Mouse (Mus musculus) forebrain, embryonic 11.5 days (tissue): ENCODE measurements around the gene Nhej1. TPM values are rescaled to one million over a fixed set of nuclear protein-coding genes. Genes with fewer than 3 reads are reported as not detected.
A peak's percentile ranks its signal among the peaks of the same experiment; 100 is the strongest.

Experiments
- ATAC-seq: fragments of 200-750 bp; cut with Nextera tagmentation; replicated peaks from 2 replicates; pipeline ENCODE4 v1.8.0; 2017; ENCODE audit warnings: moderate TSS enrichment; ENCODE audit not compliant: low FRiP score
- DNase-seq: peaks from one replicate; pipeline ENCODE4 v3.0.0-alpha.2; 2017; ENCODE audit warnings: low spot score
- H3K27ac ChIP-seq: fragments of 300-500 bp; sonication (generic); 2 replicates; pipeline ENCODE4 v1.5.1; 2014; ENCODE audit warnings: low read depth, low read length
- H3K27me3 ChIP-seq: fragments of 300-500 bp; sonication (generic); 2 replicates; pipeline ENCODE4 v1.6.1; 2014; ENCODE audit warnings: mild to moderate bottlenecking, low read length, mixed read lengths; ENCODE audit not compliant: control insufficient read depth, insufficient read depth
- H3K36me3 ChIP-seq: fragments of 300-500 bp; sonication (generic); 2 replicates; pipeline ENCODE4 v1.6.1; 2014; ENCODE audit warnings: mild to moderate bottlenecking, low read length, moderate library complexity, mixed read lengths; ENCODE audit not compliant: control insufficient read depth, insufficient read depth
- H3K4me1 ChIP-seq: fragments of 300-500 bp; sonication (generic); replicated peaks from 2 replicates; pipeline ENCODE4 v1.6.1; 2014; ENCODE audit warnings: low read length, mixed read lengths; ENCODE audit not compliant: control insufficient read depth, insufficient read depth
- H3K4me2 ChIP-seq: fragments of 300-500 bp; sonication (generic); 2 replicates; pipeline ENCODE4 v1.6.1; 2014; ENCODE audit warnings: low read depth, mild to moderate bottlenecking, low read length, moderate library complexity, mixed read lengths; ENCODE audit not compliant: severe bottlenecking
- H3K4me3 ChIP-seq: fragments of 300-500 bp; sonication (generic); 2 replicates; pipeline ENCODE4 v1.5.1; 2014; ENCODE audit warnings: low read depth, low read length
- H3K9ac ChIP-seq: fragments of 300-500 bp; sonication (generic); 2 replicates; pipeline ENCODE4 v1.6.1; 2014; ENCODE audit warnings: low read length
- H3K9me3 ChIP-seq: fragments of 300-500 bp; sonication (generic); 2 replicates; pipeline ENCODE4 v1.6.1; 2016; ENCODE audit warnings: low read length, mixed read lengths; ENCODE audit not compliant: control insufficient read depth
- WGBS: fragments of 180-500 bp; shearing (Covaris S2); extraction: QIAGEN DNeasy Blood & Tissue Kit; methylation state at CpG from one replicate; pipeline ENCODE4 v1.1.7; 2014; 5-methylcytosine and 5-hydroxymethylcytosine counted together
- polyA plus RNA-seq: library from polyadenylated mRNA; unstranded; fragments of >200 nt; fragmentation: Nextera tagmentation; extraction: Ambion mirVana; gene quantifications from 2 replicates; pipeline ENCODE4 v1.2.1, GENCODE M21; 2014

The Nhej1 gene
- polyA plus RNA-seq, 1 experiment from 2014 or later, result 9.1 TPM

GRCm38 (mm10) chr1:74941651-74942360, 183.2 kb downstream of the Nhej1 start:
- peaks cover 11% of the 10 kb centered on the region for H3K27me3 ChIP-seq
- 61% methylated on average over 12 of the region's 12 CpGs for WGBS
- H3K36me3 ChIP-seq, result no peaks in the 10 kb centered on the region
- H3K9me3 ChIP-seq, result no peaks in the 10 kb centered on the region
- H3K27ac ChIP-seq, result no peak overlapping the region
- H3K9ac ChIP-seq, result no peak overlapping the region
- no peaks in the 10 kb centered on the region for H3K4me1 ChIP-seq
- H3K4me2 ChIP-seq, result no peak overlapping the region
- H3K4me3 ChIP-seq, result no peak overlapping the region
- ATAC-seq (no peak), DNase-seq (no peak)

DNA sequence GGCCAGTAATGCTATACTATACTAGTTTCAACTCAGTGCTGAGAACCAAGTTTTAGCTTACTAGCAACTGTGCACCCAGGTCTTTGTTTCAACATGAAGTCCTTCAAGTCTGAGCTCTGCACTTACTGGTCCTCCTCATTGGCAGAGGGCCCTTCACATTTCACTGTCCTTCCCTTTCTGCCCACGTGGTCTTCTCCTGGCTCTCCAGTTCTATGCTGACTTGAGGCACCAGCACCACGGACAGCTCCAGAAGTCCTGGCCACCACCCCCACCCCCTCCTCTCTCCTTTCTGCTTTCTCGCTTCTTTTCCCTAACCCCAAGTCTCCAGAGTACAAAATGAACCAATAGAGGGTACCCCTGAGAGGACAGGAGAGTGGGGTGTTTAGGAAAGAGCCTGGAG, 185.2 kb downstream of the Nhej1 start:
- Histone ChIP-seq H3K4me3 (no peak overlapping the region), H3K27ac (no peak overlapping the region), H3K4me2 (no peak overlapping the region), H3K36me3 (no peaks in the 10 kb centered on the region), H3K27me3 (peaks cover 2% of the 10 kb centered on the region; the same call in 1 of the 2 replicates), H3K4me1 (no peaks in the 10 kb centered on the region), H3K9me3 (no peaks in the 10 kb centered on the region), H3K9ac (no peak overlapping the region)
- WGBS, result 5% methylated on average over 3 of the region's 3 CpGs
- ATAC-seq (no peak), DNase-seq (no peak)

DNA sequence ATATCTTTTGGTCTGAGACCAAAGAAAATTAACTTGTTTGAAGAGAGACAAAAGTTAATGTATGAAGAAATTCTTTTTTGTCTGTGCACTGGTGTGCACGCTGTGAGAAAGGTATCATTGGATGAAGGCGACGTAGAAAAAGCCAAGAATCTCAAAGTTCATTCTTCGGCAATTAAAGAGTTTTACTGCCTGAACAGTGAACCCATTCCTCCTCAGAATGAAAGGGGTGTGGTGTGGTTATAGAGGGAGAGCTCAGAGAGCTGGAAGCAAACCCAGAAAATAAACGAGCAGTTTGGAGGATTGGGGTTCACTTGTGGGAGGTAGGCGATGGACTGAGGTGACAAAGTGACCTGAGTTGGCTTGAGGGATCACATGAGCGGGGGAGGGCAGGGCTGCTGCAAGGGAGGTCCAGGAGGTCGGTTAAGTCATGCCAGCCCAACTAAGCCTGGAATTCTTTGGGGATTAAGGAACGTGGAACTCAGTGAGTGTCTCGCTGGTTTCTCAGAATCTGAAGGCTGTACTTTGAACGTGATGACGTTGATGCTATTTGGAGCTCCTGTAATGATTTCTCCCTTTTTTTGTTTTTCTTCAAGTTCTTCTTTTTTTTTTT, 188.7 kb downstream of the Nhej1 start:
- Histone ChIP-seq H3K36me3 (no peaks in the 10 kb centered on the region), H3K4me1 (no peaks in the 10 kb centered on the region), H3K4me3 (no peak overlapping the region), H3K9ac (no peak overlapping the region), H3K9me3 (no peaks in the 10 kb centered on the region), H3K27ac (no peak overlapping the region), H3K27me3 (peaks cover 3% of the 10 kb centered on the region; the same call in 1 of the 2 replicates), H3K4me2 (no peak overlapping the region)
- 36% methylated on average over 12 of the region's 12 CpGs for WGBS
- DNase-seq (no peak), ATAC-seq (no peak)

- ATAC-seq (no peak), DNase-seq (peak; percentile 70)
- H3K4me2 ChIP-seq, result peak within 1 kb of the TSS; percentile 51
- no peaks in the 10 kb centered on the region for H3K9me3 ChIP-seq
- 0 out of 2 replicates have a peak within 1 kb of the TSS, but pooled peaks have one; percentile 29 for H3K9ac ChIP-seq
- peak within 1 kb of the TSS; percentile 25 for H3K4me3 ChIP-seq
- no peaks in the 10 kb centered on the region for H3K36me3 ChIP-seq
- no peaks in the 10 kb centered on the region for H3K4me1 ChIP-seq
- peaks cover 3% of the 10 kb centered on the region; the same call in 1 of the 2 replicates for H3K27me3 ChIP-seq
- 1% methylated on average over 18 of the region's 18 CpGs for WGBS
- no peak within 1 kb of the TSS for H3K27ac ChIP-seq
Measured at GRCm38 (mm10) chr1:74935402-74935801, 189.6 kb downstream of the Nhej1 start, which contains the start of gene Cfap65. TSS of gene Cfap65 (minus strand) at chr1:74935599.

DNA sequence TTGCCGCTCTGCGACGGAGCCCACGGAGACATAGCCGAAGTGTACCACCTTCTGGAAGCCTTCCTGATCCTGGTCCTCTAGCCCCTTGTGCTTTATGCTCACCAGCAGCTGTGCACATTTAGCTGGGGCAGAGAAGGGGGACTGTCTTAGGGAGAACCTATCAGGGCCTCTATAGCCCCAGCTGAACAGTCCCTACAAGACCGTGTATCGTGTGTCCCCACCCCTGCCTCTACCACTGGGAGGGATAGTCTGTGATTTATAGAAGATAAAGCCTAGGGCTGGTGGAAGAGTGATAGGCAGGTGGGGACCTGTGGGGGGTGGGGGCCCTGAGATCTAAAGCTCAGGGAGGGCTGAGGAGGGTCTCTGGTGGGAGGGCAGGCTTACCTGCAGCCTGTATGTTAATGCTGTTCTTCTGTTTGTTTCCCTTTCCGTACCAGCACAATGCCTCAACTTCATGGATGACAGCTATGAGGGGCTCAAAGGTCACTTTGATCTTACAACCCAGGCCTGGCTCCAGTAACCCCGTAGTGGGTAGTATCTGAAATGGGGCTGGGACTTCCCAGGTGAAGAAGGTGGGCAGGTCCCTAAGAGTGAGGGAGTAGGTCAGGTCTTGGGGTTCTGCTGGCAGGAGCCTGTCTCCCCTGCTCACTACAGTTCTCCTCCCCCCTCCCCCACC, 197.2 kb downstream of the Nhej1 start:
- Histone ChIP-seq H3K36me3 (no peaks in the 10 kb centered on the region), H3K4me1 (no peaks in the 10 kb centered on the region), H3K9me3 (no peaks in the 10 kb centered on the region), H3K9ac (no peak overlapping the region), H3K27ac (no peak overlapping the region), H3K27me3 (no peaks in the 10 kb centered on the region), H3K4me2 (no peak overlapping the region), H3K4me3 (no peak overlapping the region)
- WGBS, result 87% methylated on average over 9 of the region's 9 CpGs
- ATAC-seq, result no peak
- no peak for DNase-seq

DNA sequence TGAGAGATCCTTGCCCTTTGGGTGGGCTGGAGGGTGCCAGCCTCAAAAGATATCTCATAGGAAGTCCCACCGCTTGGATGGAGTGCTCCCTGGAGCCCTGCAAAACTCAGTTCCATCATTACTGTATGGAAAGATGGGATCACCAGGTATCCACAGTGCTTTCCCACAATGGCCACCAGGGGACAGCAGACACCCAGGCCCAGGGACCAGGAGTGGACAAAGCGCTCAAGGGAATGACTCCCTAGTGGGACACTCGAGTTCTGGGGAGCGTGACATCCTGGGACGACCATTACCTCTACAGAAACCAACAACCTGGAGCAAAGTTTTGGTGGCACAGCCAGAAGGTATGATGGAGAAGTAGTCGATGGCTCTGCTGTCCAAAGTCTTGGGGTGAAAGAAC, 198.3 kb downstream of the Nhej1 start:
- no peaks in the 10 kb centered on the region for H3K9me3 ChIP-seq
- no peaks in the 10 kb centered on the region for H3K27me3 ChIP-seq
- H3K4me3 ChIP-seq, result no peak overlapping the region
- H3K4me2 ChIP-seq, result no peak overlapping the region
- H3K36me3 ChIP-seq, result no peaks in the 10 kb centered on the region
- no peaks in the 10 kb centered on the region for H3K4me1 ChIP-seq
- DNase-seq (no peak), ATAC-seq (no peak)
- H3K27ac ChIP-seq, result no peak overlapping the region
- 39% methylated on average over 6 of the region's 6 CpGs for WGBS
- no peak overlapping the region for H3K9ac ChIP-seq

- H3K27me3 ChIP-seq, result no peaks in the 10 kb centered on the region
- ATAC-seq, result no peak
- no peak overlapping the region for H3K4me2 ChIP-seq
- H3K4me3 ChIP-seq, result no peak overlapping the region
- H3K36me3 ChIP-seq, result no peaks in the 10 kb centered on the region
- H3K4me1 ChIP-seq, result no peaks in the 10 kb centered on the region
- no peak overlapping the region for H3K9ac ChIP-seq
- no peak for DNase-seq
- WGBS, result 61% methylated on average over 4 of the region's 4 CpGs
- H3K9me3 ChIP-seq, result no peaks in the 10 kb centered on the region
- no peak overlapping the region for H3K27ac ChIP-seq
Measured at GRCm38 (mm10) chr1:74924464-74924863, 200.5 kb downstream of the Nhej1 start.
